Mouse (Mus musculus): Measurements from ENCODE around the gene Egfem1. TPM values are rescaled to one million over a fixed set of nuclear protein-coding genes. Genes with fewer than 3 reads are reported as not detected.

The Egfem1 gene
- polyA plus RNA-seq (2016; fragmentation: Nextera tagmentation; extraction: Ambion mirVana): 2.3 and 2.4 TPM in 2 replicates

- 5% methylated on average over 12 of the region's 12 CpGs for WGBS
Measured at GRCm38 (mm10) chr3:29081952-29082295, at the start of gene Egfem1. TSS of gene Egfem1 (plus strand) at chr3:29082023.

GRCm38 (mm10) chr3:29033107-29033506 is 48.7 kb upstream of the Egfem1 start:
- Histone ChIP-seq H3K27me3 (ENCODE audit: insufficient read depth, poor library complexity, severe bottlenecking) (0 out of 2 replicates have a peak, but pooled peaks cover 6% of the 10 kb centered on the region), H3K4me1 (replicated peaks) (0 out of 2 replicates have a peak, but pooled peaks cover 7% of the 10 kb centered on the region), H3K27ac (no peak overlapping the region), H3K9me3 (no peaks in the 10 kb centered on the region), H3K4me3 (no peak overlapping the region), H3K36me3 (no peaks in the 10 kb centered on the region)
- DNase-seq (ENCODE audit: low spot score): no peak
- WGBS: 68% methylated on average over 2 of the region's 2 CpGs

More at GRCm38 (mm10) chr3:29081952-29082295, at the start of gene Egfem1:
- Histone ChIP-seq H3K27ac (peak within 1 kb of the TSS; percentile 78), H3K27me3 (ENCODE audit: insufficient read depth, poor library complexity, severe bottlenecking) (peaks cover 69% of the 10 kb centered on the region), H3K4me1 (replicated peaks) (peaks cover 21% of the 10 kb centered on the region), H3K36me3 (no peaks in the 10 kb centered on the region), H3K4me3 (peak within 1 kb of the TSS; percentile 67), H3K9me3 (no peaks in the 10 kb centered on the region)
- DNase-seq (ENCODE audit: low spot score): no peak

GRCm38 (mm10) chr3:29036146-29036545 is 45.7 kb upstream of the Egfem1 start:
- Histone ChIP-seq H3K4me1 (replicated peaks) (peaks cover 7% of the 10 kb centered on the region; the same call in 1 of the 2 replicates), H3K9me3 (0 out of 2 replicates have a peak, but pooled peaks cover 5% of the 10 kb centered on the region), H3K27ac (no peak overlapping the region), H3K36me3 (no peaks in the 10 kb centered on the region), H3K4me3 (no peak overlapping the region), H3K27me3 (ENCODE audit: insufficient read depth, poor library complexity, severe bottlenecking) (0 out of 2 replicates have a peak, but pooled peaks cover 6% of the 10 kb centered on the region)
- 7% methylated on average over 3 of the region's 3 CpGs for WGBS
- peak; percentile 12 for DNase-seq (ENCODE audit: low spot score)

DNA sequence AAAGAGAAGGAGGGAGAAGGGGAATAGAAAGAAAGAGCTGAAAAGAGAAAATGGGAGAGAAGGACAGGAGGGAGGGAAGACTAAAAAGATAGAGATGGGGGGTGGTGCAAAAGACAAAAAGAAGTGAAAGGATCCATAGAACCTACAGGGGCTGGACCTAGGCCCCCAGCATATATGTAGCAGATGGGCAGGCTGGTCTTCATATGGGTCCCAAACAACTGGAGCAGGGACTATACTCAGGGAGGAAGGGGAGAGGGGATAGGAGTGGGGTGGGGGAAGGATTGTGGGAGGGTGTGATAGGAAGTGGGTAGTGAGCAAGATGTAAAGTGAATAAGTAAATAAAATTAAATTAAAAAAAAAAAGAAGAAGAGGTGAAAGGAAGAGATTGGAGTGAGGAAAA is 45.2 kb upstream of the Egfem1 start:
- H3K4me1 ChIP-seq (replicated peaks): peaks cover 7% of the 10 kb centered on the region; the same call in 1 of the 2 replicates
- 0 out of 2 replicates have a peak, but pooled peaks cover 5% of the 10 kb centered on the region for H3K9me3 ChIP-seq
- no peak overlapping the region for H3K4me3 ChIP-seq
- no peak overlapping the region for H3K27ac ChIP-seq
- no peak for DNase-seq (ENCODE audit: low spot score)
- no peaks in the 10 kb centered on the region for H3K36me3 ChIP-seq
- H3K27me3 ChIP-seq (ENCODE audit: insufficient read depth, poor library complexity, severe bottlenecking): 0 out of 2 replicates have a peak, but pooled peaks cover 6% of the 10 kb centered on the region

DNA sequence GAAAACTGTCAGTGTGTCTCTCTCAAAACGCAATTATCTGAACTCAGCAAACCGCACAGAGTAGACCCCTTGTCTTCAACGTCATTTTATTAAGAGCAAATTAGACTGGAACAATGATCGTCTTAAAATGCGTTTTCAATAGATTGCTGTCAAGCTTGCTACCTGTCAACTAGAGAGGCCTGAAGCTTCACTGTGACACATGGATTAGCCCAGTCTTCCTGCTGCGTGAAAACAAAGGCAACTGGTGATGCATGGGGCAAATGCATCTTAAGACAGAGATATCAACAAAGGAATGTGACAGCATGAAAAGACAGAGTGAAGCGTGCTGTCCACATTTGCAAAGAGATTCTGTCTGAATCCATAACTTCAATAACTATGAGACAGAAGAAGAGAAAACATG is 41.8 kb upstream of the Egfem1 start:
- Histone ChIP-seq H3K27ac (no peak overlapping the region), H3K36me3 (no peaks in the 10 kb centered on the region), H3K9me3 (0 out of 2 replicates have a peak, but pooled peaks cover 5% of the 10 kb centered on the region), H3K4me3 (no peak overlapping the region), H3K27me3 (ENCODE audit: insufficient read depth, poor library complexity, severe bottlenecking) (no peaks in the 10 kb centered on the region), H3K4me1 (replicated peaks) (peaks cover 7% of the 10 kb centered on the region; the same call in 1 of the 2 replicates)
- peak; percentile 20 for DNase-seq (ENCODE audit: low spot score)
- WGBS: 37% methylated on average over 7 of the region's 7 CpGs

DNA sequence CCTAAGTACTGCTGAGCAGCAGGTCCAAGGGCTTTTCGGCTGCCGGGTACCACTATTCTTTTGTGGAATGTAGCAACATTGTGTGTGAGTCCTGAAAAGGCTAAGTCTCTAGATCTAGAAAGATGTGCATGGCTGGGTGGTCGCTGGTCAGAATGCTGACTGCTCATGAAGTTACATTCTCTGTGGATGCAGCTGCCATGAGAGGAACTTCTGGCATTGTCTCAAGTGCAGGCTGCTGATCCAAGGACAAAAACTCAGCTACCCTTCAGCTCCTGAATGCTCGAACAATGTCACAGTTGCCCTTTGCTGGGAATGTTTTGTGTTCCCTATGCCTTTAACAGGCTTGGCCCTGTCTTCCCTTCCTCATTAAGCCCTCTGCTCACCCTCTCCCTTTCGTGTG is 35.5 kb upstream of the Egfem1 start:
- 35% methylated on average over 5 of the region's 5 CpGs for WGBS

DNA sequence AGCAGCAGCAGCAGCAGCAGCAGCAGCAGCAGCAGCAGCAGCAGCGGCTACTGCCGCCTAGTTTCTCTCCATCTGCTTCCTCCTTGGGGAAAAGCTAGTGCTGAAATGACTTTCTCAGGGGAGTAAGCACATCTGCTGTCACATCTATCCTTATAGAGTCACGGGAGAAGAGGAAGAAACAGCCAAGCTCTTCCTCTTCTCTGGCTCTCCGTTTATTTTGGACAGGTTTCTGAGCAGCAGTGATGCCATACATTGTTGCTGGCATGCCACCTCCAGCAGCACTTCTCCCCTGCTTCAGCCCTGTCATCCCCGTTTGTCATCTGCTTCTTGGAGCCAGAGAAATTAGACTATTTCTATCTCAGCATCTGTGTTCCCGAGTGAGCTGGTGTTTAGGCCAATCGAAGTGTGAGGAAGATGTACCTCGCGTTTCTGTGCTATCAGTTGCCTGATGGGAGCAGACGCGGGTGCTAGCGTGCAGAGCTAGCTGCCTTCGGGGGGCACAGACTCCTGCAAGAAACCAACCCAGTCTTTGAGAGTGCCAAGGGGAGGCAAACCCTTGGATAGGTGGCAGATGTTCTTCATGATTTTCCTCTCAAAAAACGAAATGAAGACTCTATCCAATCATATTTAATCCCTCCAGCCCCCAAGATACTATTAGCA is 34.4 kb upstream of the Egfem1 start:
- peak overlapping the region; percentile 59 for H3K27ac ChIP-seq
- 74% methylated on average over 14 of the region's 14 CpGs for WGBS

More for the DNA sequence above, 35.5 kb upstream of the Egfem1 start:
- Histone ChIP-seq H3K36me3 (no peaks in the 10 kb centered on the region), H3K27me3 (ENCODE audit: insufficient read depth, poor library complexity, severe bottlenecking) (no peaks in the 10 kb centered on the region), H3K9me3 (no peaks in the 10 kb centered on the region), H3K4me1 (replicated peaks) (peaks cover 15% of the 10 kb centered on the region), H3K4me3 (no peak overlapping the region), H3K27ac (peak overlapping the region; percentile 59; the same call in 1 of the 2 replicates)
- DNase-seq (ENCODE audit: low spot score): peak; percentile 10

GRCm38 (mm10) chr3:29063156-29063555 is 18.7 kb upstream of the Egfem1 start:
- Histone ChIP-seq H3K27me3 (ENCODE audit: insufficient read depth, poor library complexity, severe bottlenecking) (no peaks in the 10 kb centered on the region), H3K27ac (no peak overlapping the region), H3K4me1 (replicated peaks) (no peaks in the 10 kb centered on the region), H3K9me3 (no peaks in the 10 kb centered on the region), H3K4me3 (no peak overlapping the region), H3K36me3 (no peaks in the 10 kb centered on the region)
- DNase-seq (ENCODE audit: low spot score): no peak
- WGBS: 86% methylated on average over 4 of the region's 4 CpGs

More for the DNA sequence above, 34.4 kb upstream of the Egfem1 start:
- H3K4me1 ChIP-seq (replicated peaks): peaks cover 15% of the 10 kb centered on the region
- H3K36me3 ChIP-seq: no peaks in the 10 kb centered on the region
- H3K4me3 ChIP-seq: no peak overlapping the region
- H3K27me3 ChIP-seq (ENCODE audit: insufficient read depth, poor library complexity, severe bottlenecking): no peaks in the 10 kb centered on the region
- no peaks in the 10 kb centered on the region for H3K9me3 ChIP-seq
- no peak for DNase-seq (ENCODE audit: low spot score)

- Histone ChIP-seq H3K27ac (no peak overlapping the region), H3K4me1 (replicated peaks) (no peaks in the 10 kb centered on the region), H3K4me3 (no peak overlapping the region), H3K27me3 (ENCODE audit: insufficient read depth, poor library complexity, severe bottlenecking) (no peaks in the 10 kb centered on the region), H3K9me3 (no peaks in the 10 kb centered on the region), H3K36me3 (no peaks in the 10 kb centered on the region)
- 84% methylated on average over 6 of the region's 6 CpGs for WGBS
- DNase-seq (ENCODE audit: low spot score): no peak
Measured at GRCm38 (mm10) chr3:29068428-29069098, 13.3 kb upstream of the Egfem1 start.

DNA sequence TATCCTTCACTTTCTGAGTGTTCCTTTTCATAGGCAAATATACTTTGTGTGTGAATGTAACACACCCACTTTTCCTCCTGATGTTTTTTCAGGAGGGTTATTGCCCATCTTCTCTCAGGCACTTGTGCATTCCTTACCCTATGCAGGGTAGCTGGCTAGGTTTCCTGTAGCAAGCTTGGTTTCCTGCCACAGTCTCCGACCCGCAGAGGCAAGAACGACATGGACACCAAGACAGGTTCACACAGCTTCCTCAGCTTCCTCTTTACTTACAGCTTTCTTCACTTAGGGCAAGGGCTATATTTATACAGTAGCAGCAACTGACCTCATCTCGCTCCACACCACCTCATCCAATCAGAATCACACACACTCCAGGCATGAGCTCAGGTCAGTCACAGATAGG is 10.5 kb upstream of the Egfem1 start:
- Histone ChIP-seq H3K27me3 (ENCODE audit: insufficient read depth, poor library complexity, severe bottlenecking) (no peaks in the 10 kb centered on the region), H3K4me1 (replicated peaks) (peaks cover 9% of the 10 kb centered on the region; the same call in 1 of the 2 replicates), H3K9me3 (no peaks in the 10 kb centered on the region), H3K27ac (no peak overlapping the region), H3K36me3 (no peaks in the 10 kb centered on the region), H3K4me3 (no peak overlapping the region)
- DNase-seq (ENCODE audit: low spot score): no peak
- 93% methylated on average over 4 of the region's 4 CpGs for WGBS

DNA sequence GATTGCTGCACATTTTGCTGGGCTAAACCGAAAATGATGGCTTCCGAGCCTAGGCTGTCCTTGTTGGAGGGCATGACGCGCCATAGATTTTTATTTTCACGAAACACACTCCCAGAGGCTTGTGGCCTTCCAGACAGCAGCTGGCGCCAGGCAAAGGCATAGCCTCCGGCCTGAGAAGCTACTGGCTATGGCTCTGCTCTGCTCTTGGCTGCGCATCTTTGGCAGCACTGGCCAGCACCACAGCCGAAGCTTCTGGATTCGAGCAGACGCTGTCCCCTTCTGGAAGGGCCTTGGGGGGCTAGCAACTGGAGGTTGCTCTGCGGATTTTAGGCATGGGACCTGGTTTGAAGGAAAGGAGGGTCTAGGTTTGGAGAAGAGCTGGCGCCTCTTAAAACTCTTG is 306 bp upstream of the Egfem1 start:
- Histone ChIP-seq H3K4me3 (peak overlapping the region; percentile 67), H3K36me3 (no peaks in the 10 kb centered on the region), H3K9me3 (no peaks in the 10 kb centered on the region), H3K4me1 (replicated peaks) (peaks cover 21% of the 10 kb centered on the region), H3K27ac (0 out of 2 replicates have a peak overlapping the region, but pooled peaks have one; percentile 0), H3K27me3 (ENCODE audit: insufficient read depth, poor library complexity, severe bottlenecking) (peaks cover 69% of the 10 kb centered on the region)
- peak; percentile 43 for DNase-seq (ENCODE audit: low spot score)
- WGBS: 14% methylated on average over 13 of the region's 13 CpGs

- Histone ChIP-seq H3K4me3 (peak overlapping the region; percentile 67), H3K4me1 (replicated peaks) (peaks cover 21% of the 10 kb centered on the region), H3K27ac (peak overlapping the region; percentile 78), H3K9me3 (no peaks in the 10 kb centered on the region), H3K36me3 (no peaks in the 10 kb centered on the region), H3K27me3 (ENCODE audit: insufficient read depth, poor library complexity, severe bottlenecking) (peaks cover 69% of the 10 kb centered on the region)
- WGBS: under 1% methylated on average over 50 of the region's 59 CpGs
- peak; percentile 76 for DNase-seq (ENCODE audit: low spot score)
Measured at GRCm38 (mm10) chr3:29082296-29082995, 623 bp downstream of the Egfem1 start.

Data from hindbrain, embryonic 10.5 days (tissue).